Mouse (Mus musculus) embryonic facial prominence, embryonic 13.5 days (tissue): ENCODE measurements around the gene Tex2. TPM values are rescaled to one million over a fixed set of nuclear protein-coding genes. Genes with fewer than 3 reads are reported as not detected.

Source experiments
- ATAC-seq: fragments of 200-750 bp; cut with Nextera tagmentation; 2 replicates; pipeline ENCODE4 v1.8.0; 2017; ENCODE audit warnings: low read depth; ENCODE audit not compliant: insufficient number of reproducible peaks, insufficient read depth, low FRiP score, low TSS enrichment
- H3K27ac ChIP-seq: fragments of 300-500 bp; sonication (generic); 2 replicates; pipeline ENCODE4 v1.5.1; 2015; ENCODE audit warnings: moderate library complexity, mild to moderate bottlenecking, inconsistent platforms
- H3K27me3 ChIP-seq: fragments of 300-500 bp; sonication (generic); 2 replicates; pipeline ENCODE4 v1.6.1; 2015; ENCODE audit warnings: mild to moderate bottlenecking, inconsistent platforms
- H3K36me3 ChIP-seq: fragments of 300-500 bp; sonication (generic); 2 replicates; pipeline ENCODE4 v1.6.1; 2015; ENCODE audit warnings: mild to moderate bottlenecking, inconsistent platforms
- H3K4me1 ChIP-seq: fragments of 300-500 bp; sonication (generic); 2 replicates; pipeline ENCODE4 v1.6.1; 2015; ENCODE audit warnings: inconsistent platforms
- H3K4me2 ChIP-seq: fragments of 300-500 bp; sonication (generic); 2 replicates; pipeline ENCODE4 v1.6.1; 2015; ENCODE audit warnings: moderate library complexity, mild to moderate bottlenecking, inconsistent platforms
- H3K4me3 ChIP-seq: fragments of 300-500 bp; sonication (generic); 2 replicates; pipeline ENCODE4 v1.5.1; 2015; ENCODE audit warnings: mild to moderate bottlenecking, inconsistent platforms
- H3K9ac ChIP-seq: fragments of 300-500 bp; sonication (generic); 2 replicates; pipeline ENCODE4 v1.6.1; 2015; ENCODE audit warnings: mild to moderate bottlenecking, inconsistent platforms
- H3K9me3 ChIP-seq: fragments of 300-500 bp; sonication (generic); 2 replicates; pipeline ENCODE4 v1.6.1; 2016; ENCODE audit warnings: inconsistent platforms
- WGBS: fragments of 180-500 bp; shearing (Covaris S2); methylation state at CpG from one replicate; pipeline ENCODE4 v1.1.7; 2015; ENCODE audit warnings: mixed read lengths; 5-methylcytosine and 5-hydroxymethylcytosine counted together
- polyA plus RNA-seq: library from polyadenylated mRNA; unstranded; fragments of >200 nt; fragmentation: Nextera tagmentation; extraction: Ambion mirVana; gene quantifications from 2 replicates; pipeline ENCODE4 v1.2.1, GENCODE M21; 2015

Tex2 gene
- polyA plus RNA-seq, 1 experiment from 2014 or later: 8.9 TPM

DNA sequence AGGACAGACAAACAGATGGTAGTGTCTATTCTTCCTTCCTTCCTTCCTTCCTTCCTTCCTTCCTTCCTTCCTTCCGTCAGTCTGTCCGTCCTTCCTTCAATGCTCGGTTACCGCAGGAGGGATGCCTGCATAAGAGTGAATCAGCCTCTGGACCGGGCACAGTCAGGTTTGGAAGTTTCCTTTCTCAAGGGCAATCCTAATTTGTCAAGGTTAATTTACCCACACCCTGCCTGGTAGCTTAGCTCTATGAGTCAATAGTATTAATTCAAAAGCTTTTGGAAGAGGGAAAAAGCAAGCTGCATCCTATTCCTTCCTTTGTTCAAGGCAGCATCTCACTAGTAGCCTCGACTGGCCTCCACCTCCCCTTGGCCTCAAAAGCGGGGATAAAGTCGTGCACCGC lies 38.8 kb downstream of the Tex2 start:
- Histone ChIP-seq H3K4me3 (no peak overlapping the region), H3K9me3 (no peaks in the 10 kb centered on the region), H3K4me2 (no peak overlapping the region), H3K9ac (no peak overlapping the region), H3K27ac (no peak overlapping the region), H3K27me3 (no peaks in the 10 kb centered on the region), H3K4me1 (peaks cover 36% of the 10 kb centered on the region), H3K36me3 (no peaks in the 10 kb centered on the region)
- 78% methylated on average over 9 of the region's 9 CpGs for WGBS
- no peak for ATAC-seq

DNA sequence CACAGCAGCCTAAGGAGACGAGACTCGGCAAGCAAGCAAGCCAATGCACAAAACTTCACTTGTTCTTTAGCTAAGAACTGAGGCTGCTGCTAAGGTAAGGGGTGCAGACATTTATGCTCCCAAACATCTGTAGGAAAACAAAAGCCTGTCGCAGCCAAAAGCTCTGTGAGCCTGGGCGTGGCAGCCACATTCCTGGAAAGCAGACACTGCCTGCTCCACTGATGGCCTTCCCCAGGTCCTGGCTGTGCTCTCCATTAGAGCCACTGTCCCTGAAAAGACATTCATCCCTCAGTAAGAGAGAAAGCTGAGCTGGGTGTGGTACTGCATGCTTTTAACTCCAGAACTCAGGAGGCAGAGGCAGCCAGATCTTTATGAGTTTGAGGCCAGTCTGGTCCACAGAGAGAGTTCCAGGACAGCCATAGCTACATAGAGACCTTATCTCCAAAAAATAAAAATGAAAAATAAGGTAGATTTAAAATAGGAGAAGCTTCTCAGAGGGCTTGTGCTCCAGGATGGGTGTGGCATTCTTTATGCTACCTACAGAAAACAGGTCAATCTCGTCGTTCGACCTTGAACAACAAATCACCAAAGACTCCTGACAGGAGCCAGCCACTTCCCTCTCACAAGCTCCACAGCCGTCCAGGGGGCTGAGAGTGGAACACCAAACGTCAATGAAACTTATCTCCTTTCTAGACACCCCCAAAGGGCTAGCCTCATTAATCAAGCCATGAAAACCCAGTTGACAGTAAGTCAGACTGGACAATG lies 39.6 kb downstream of the Tex2 start:
- WGBS: 58% methylated on average over 9 of the region's 9 CpGs
- Histone ChIP-seq H3K4me1 (peaks cover 41% of the 10 kb centered on the region), H3K4me2 (no peak overlapping the region), H3K4me3 (no peak overlapping the region), H3K9me3 (no peaks in the 10 kb centered on the region), H3K36me3 (no peaks in the 10 kb centered on the region), H3K27me3 (no peaks in the 10 kb centered on the region), H3K27ac (0 out of 2 replicates have a peak overlapping the region, but pooled peaks have one; percentile 28), H3K9ac (peak overlapping the region; percentile 1; the same call in 1 of the 2 replicates)
- ATAC-seq: no peak

DNA sequence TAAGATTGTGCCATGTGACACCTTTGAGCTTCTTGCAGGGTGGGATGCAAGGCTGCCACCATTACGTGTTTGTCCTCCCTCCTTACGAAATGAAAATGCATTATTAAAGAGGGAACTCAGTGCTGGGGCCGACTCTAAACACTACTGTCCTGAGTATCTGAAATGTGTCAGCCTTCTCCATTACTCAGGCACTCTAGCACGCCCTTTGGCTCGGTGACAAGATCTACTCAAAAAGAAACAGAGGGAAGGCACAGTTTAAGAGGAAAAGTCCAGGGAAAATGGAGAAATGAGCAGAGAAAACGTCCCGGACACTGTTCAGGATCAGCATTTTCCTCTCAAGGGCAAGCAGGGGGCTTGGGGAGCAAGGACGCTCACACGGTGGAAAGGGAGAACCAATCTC lies 40.3 kb downstream of the Tex2 start:
- Histone ChIP-seq H3K4me3 (no peak overlapping the region), H3K9ac (peak overlapping the region; percentile 1; the same call in 1 of the 2 replicates), H3K27ac (peak overlapping the region; percentile 28; the same call in 1 of the 2 replicates), H3K4me1 (peaks cover 43% of the 10 kb centered on the region), H3K9me3 (no peaks in the 10 kb centered on the region), H3K4me2 (no peak overlapping the region), H3K27me3 (no peaks in the 10 kb centered on the region), H3K36me3 (peaks cover 5% of the 10 kb centered on the region)
- ATAC-seq: no peak
- 72% methylated on average over 9 of the region's 9 CpGs for WGBS

DNA sequence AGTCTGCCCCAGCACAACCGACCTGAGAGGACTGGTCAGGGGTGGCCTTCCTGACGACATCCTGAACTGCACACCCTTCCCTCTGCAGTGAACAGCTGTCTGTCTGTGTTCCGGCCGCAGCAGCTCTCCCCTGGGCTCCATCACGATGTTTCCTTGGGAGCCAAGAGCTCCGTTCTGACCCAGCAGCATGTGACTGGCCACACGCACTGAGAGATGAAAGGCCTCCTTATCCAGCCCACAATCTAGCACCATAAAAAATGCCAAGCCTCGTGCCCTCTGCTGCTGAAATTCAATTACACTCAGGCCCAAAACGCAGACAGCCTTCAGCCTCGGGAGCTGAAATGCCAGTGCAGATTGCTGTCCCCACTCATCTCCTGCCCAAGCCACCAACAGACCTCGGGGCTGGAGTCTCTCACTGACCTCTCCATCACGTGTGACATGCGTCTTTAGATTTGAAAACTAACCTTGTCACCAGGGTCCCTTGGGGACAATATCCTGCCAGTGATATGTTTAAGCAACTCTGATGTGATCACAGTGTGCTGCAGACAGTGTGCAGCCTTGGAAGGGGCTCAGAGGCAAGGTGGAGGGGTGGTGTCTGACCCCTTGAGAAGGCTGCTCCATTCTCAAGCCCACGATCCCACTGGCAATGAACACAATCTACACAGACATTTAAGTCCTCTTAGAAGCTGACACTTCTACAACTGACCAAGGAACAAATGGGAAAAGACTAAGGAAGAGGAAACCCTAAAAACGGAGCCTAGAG lies 41.0 kb downstream of the Tex2 start:
- Histone ChIP-seq H3K27me3 (no peaks in the 10 kb centered on the region), H3K27ac (0 out of 2 replicates have a peak overlapping the region, but pooled peaks have one; percentile 3), H3K36me3 (peaks cover 12% of the 10 kb centered on the region), H3K4me3 (no peak overlapping the region), H3K9me3 (no peaks in the 10 kb centered on the region), H3K4me1 (peaks cover 43% of the 10 kb centered on the region), H3K9ac (peak overlapping the region; percentile 37; the same call in 1 of the 2 replicates), H3K4me2 (no peak overlapping the region)
- WGBS: 46% methylated on average over 15 of the region's 15 CpGs
- no peak for ATAC-seq

DNA sequence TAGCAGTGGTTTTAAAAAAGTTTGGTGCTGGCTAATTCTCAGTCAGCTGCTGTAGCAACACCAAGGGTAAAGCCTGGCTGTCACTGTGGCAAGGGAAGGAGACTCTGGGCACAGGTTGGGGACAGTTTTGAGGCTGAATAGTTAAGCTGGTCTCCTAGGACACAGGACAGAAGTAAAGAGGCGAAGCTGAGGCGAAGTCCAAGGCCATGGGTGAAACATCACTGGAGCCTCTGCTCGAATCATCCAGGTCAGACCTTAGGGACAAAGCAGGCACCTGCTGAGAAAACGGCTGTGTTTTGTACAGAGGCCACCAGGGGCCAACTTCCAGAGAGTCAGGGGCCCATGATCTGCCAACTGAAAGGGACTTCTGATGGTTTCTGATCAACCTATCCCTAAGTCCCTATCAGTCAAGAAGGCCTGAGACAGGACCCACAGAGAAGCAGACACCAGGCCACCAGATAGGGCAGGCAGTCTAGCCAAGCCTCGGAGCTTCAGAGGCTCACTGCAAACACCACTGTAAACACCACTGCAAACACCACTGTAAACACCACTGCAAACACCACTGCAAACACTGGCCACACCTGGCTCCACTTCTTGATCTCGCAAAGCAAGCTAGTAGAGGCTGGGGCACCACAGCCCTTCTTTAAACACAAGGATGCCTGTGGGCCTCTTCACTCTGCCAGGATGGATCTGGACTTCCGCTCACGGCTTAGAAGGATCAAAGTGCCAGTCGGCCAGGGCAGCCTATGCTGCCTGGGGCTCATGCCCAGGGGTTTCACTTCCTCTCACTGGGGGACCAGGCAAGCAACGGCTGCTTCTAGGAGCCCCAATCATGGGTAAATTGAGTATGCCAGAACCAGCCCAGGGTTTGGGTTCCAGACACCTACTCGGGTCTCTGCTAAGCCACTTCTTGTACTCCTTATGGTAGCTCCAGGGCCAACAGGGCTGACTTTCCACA lies 41.9 kb downstream of the Tex2 start:
- Histone ChIP-seq H3K4me3 (no peak overlapping the region), H3K4me2 (no peak overlapping the region), H3K9me3 (no peaks in the 10 kb centered on the region), H3K27me3 (no peaks in the 10 kb centered on the region), H3K4me1 (peaks cover 43% of the 10 kb centered on the region), H3K36me3 (peaks cover 21% of the 10 kb centered on the region), H3K9ac (no peak overlapping the region), H3K27ac (0 out of 2 replicates have a peak overlapping the region, but pooled peaks have one; percentile 3)
- 78% methylated on average over 11 of the region's 11 CpGs for WGBS
- no peak for ATAC-seq

GRCm38 (mm10) chr11:106568329-106568960 lies 44.8 kb downstream of the Tex2 start:
- Histone ChIP-seq H3K4me3 (no peak overlapping the region), H3K27ac (no peak overlapping the region), H3K9me3 (no peaks in the 10 kb centered on the region), H3K9ac (no peak overlapping the region), H3K27me3 (no peaks in the 10 kb centered on the region), H3K36me3 (peaks cover 25% of the 10 kb centered on the region), H3K4me2 (no peak overlapping the region), H3K4me1 (peaks cover 28% of the 10 kb centered on the region)
- 81% methylated on average over 14 of the region's 14 CpGs for WGBS
- no peak for ATAC-seq

GRCm38 (mm10) chr11:106566040-106566785 lies 47.0 kb downstream of the Tex2 start:
- Histone ChIP-seq H3K9ac (no peak overlapping the region), H3K27ac (no peak overlapping the region), H3K4me1 (peaks cover 7% of the 10 kb centered on the region; the same call in 1 of the 2 replicates), H3K4me2 (no peak overlapping the region), H3K36me3 (peaks cover 25% of the 10 kb centered on the region), H3K9me3 (no peaks in the 10 kb centered on the region), H3K4me3 (no peak overlapping the region), H3K27me3 (no peaks in the 10 kb centered on the region)
- 98% methylated on average over 8 of the region's 8 CpGs for WGBS
- ATAC-seq: no peak

DNA sequence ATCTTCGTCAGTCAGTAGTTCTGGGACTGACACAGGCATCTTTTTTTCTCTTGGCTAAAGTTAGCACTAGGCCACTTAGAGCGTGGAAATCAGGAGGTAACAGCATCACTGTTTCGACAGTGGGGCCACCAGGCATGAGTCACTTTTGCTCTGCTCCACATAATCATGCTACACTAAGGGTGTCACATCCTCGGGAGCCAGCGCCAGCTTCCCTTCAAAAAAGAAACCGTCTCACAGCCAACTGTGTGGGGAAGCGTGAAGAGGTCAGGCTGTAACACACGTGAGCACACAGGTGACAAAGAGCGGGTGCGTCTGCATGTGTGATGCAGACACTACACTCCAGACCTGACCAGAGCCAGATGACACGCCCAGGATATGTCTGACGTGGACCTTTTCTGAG lies 49.0 kb downstream of the Tex2 start:
- no peak overlapping the region for H3K4me3 ChIP-seq
- no peaks in the 10 kb centered on the region for H3K9me3 ChIP-seq
- H3K27ac ChIP-seq: no peak overlapping the region
- no peak overlapping the region for H3K9ac ChIP-seq
- ATAC-seq: no peak
- WGBS: 82% methylated on average over 12 of the region's 12 CpGs
- H3K4me1 ChIP-seq: peaks cover 7% of the 10 kb centered on the region; the same call in 1 of the 2 replicates
- peaks cover 25% of the 10 kb centered on the region for H3K36me3 ChIP-seq
- no peaks in the 10 kb centered on the region for H3K27me3 ChIP-seq
- H3K4me2 ChIP-seq: no peak overlapping the region

DNA sequence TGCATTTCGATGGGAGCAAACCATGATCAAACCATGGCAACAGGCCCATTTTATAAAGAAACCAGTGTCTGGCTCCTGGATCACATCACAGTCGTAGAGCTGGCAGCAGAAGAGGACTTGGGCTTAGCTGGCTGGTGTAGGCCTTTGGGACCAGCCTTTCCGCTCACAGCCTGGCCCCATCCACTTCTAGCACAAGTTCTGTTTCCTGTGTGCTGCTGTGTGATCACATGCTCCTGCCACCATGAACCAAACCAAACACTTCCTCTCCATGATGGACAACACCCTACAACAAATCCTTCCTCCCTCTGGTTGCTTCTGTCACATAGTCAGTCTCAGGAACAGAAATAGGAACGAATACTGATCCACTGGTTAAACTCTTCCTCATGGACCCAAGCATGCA lies 50.5 kb downstream of the Tex2 start:
- Histone ChIP-seq H3K27ac (no peak overlapping the region), H3K4me1 (peaks cover 1% of the 10 kb centered on the region), H3K9ac (no peak overlapping the region), H3K36me3 (peaks cover 18% of the 10 kb centered on the region), H3K9me3 (no peaks in the 10 kb centered on the region), H3K4me2 (no peak overlapping the region), H3K4me3 (no peak overlapping the region), H3K27me3 (no peaks in the 10 kb centered on the region)
- WGBS: 74% methylated on average over 4 of the region's 4 CpGs
- no peak for ATAC-seq

- WGBS: 88% methylated on average over 7 of the region's 7 CpGs
- H3K4me1 ChIP-seq: peaks cover 27% of the 10 kb centered on the region
- no peaks in the 10 kb centered on the region for H3K9me3 ChIP-seq
- no peaks in the 10 kb centered on the region for H3K27me3 ChIP-seq
- ATAC-seq: no peak
- no peaks in the 10 kb centered on the region for H3K36me3 ChIP-seq
- H3K4me3 ChIP-seq: no peak overlapping the region
- no peak overlapping the region for H3K27ac ChIP-seq
- H3K9ac ChIP-seq: no peak overlapping the region
- H3K4me2 ChIP-seq: no peak overlapping the region
Measured at GRCm38 (mm10) chr11:106559773-106560172, 53.5 kb downstream of the Tex2 start.
